In the genomic region with DNA sequence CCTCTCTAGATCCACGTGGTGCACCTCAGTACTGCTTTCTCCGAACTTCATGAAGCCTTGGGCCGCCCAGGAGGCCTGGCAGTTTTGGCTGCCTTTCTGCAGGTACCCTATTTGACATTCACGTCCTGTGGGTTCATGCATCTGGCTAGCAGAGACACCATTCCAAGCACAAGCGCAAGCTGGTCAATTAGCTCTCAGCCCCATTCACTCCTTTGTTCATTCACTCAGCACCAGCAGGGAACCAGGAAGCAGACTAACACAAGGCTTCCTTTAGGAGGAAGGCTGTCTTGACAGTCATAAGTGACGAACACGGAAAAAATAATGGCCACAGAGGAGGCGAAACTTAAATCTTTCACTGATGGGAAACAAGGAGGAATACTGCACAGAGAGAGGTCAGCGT, we compare ENCODE assay signal across 8 mouse cellular contexts. TPM values are rescaled to one million over a fixed set of nuclear protein-coding genes. Genes with fewer than 3 reads are reported as not detected.
DNase-seq lines count a peak whose midpoint lies in the region; ATAC-seq and TF ChIP-seq lines count a peak whose summit lies in the region.

No protein-coding gene starts in this region.

- peak overlapping the region; percentile 45 for H3K4me3 ChIP-seq in lung, embryonic 14.5 days (ENCODE audit: low read depth, low read length)
- H3K4me3 ChIP-seq in embryonic facial prominence, embryonic 12.5 days: peak overlapping the region; percentile 39
- H3K4me3 ChIP-seq in intestine, postnatal 0 days (ENCODE audit: low read depth, low read length): peak overlapping the region; percentile 43
- H3K4me3 ChIP-seq in neural tube, embryonic 14.5 days (ENCODE audit: low read depth, low read length): no peak overlapping the region

- no peaks in the 10 kb centered on the region for H3K36me3 ChIP-seq in lung, embryonic 14.5 days (ENCODE audit: insufficient read depth)
- H3K36me3 ChIP-seq in embryonic facial prominence, embryonic 12.5 days: no peaks in the 10 kb centered on the region
- no peaks in the 10 kb centered on the region; the same call in 1 of the 2 replicates for H3K36me3 ChIP-seq in intestine, postnatal 0 days (ENCODE audit: control insufficient read depth, insufficient read depth)
- H3K36me3 ChIP-seq in neural tube, embryonic 14.5 days (ENCODE audit: control insufficient read depth, insufficient read depth, low read length): no peaks in the 10 kb centered on the region

- H3K9me3 ChIP-seq in lung, embryonic 14.5 days (ENCODE audit: low read depth, low read length): no peaks in the 10 kb centered on the region
- H3K9me3 ChIP-seq in embryonic facial prominence, embryonic 12.5 days: no peaks in the 10 kb centered on the region
- H3K9me3 ChIP-seq in intestine, postnatal 0 days (ENCODE audit: control insufficient read depth): no peaks in the 10 kb centered on the region
- H3K9me3 ChIP-seq in neural tube, embryonic 14.5 days (ENCODE audit: control insufficient read depth, low read length): no peaks in the 10 kb centered on the region

- ATAC-seq in lung, embryonic 14.5 days (ENCODE audit: insufficient read depth): no peak
- ATAC-seq in embryonic facial prominence, embryonic 12.5 days (ENCODE audit: insufficient number of reproducible peaks, insufficient read depth, low FRiP score, low TSS enrichment): 0 out of 2 replicates have a peak, but pooled peaks have one; percentile 2
- ATAC-seq in intestine, postnatal 0 days: peak; percentile 22; the same call in 1 of the 2 replicates
- ATAC-seq in neural tube, embryonic 14.5 days (ENCODE audit: low read depth): no peak

- no peaks in the 10 kb centered on the region for H3K27me3 ChIP-seq in lung, embryonic 14.5 days (ENCODE audit: insufficient read depth, low read length)
- peaks cover 17% of the 10 kb centered on the region; the same call in 1 of the 2 replicates for H3K27me3 ChIP-seq in embryonic facial prominence, embryonic 12.5 days
- no peaks in the 10 kb centered on the region for H3K27me3 ChIP-seq in intestine, postnatal 0 days (replicated peaks; ENCODE audit: control insufficient read depth, insufficient read depth, low read length)
- no peaks in the 10 kb centered on the region; the same call in 1 of the 2 replicates for H3K27me3 ChIP-seq in neural tube, embryonic 14.5 days (ENCODE audit: control insufficient read depth, insufficient read depth, low read length)

- WGBS in lung, embryonic 14.5 days: 40% methylated on average over 9 of the region's 9 CpGs
- 32% methylated on average over 9 of the region's 9 CpGs for WGBS in embryonic facial prominence, embryonic 12.5 days
- 27% methylated on average over 9 of the region's 9 CpGs for WGBS in intestine, postnatal 0 days
- 20% methylated on average over 9 of the region's 9 CpGs for WGBS in neural tube, embryonic 14.5 days

- H3K9ac ChIP-seq in lung, embryonic 14.5 days: no peak overlapping the region
- H3K9ac ChIP-seq in embryonic facial prominence, embryonic 12.5 days: 0 out of 2 replicates have a peak overlapping the region, but pooled peaks have one; percentile 35
- no peak overlapping the region for H3K9ac ChIP-seq in intestine, postnatal 0 days (ENCODE audit: low read depth, low read length)
- no peak overlapping the region for H3K9ac ChIP-seq in neural tube, embryonic 14.5 days (replicated peaks; ENCODE audit: low read depth, low read length)

- peak overlapping the region; percentile 76 for H3K4me2 ChIP-seq in lung, embryonic 14.5 days
- peak overlapping the region; percentile 58 for H3K4me2 ChIP-seq in embryonic facial prominence, embryonic 12.5 days (replicated peaks)
- peak overlapping the region; percentile 70 for H3K4me2 ChIP-seq in intestine, postnatal 0 days (replicated peaks; ENCODE audit: low read depth)
- peak overlapping the region; percentile 50; the same call in 1 of the 2 replicates for H3K4me2 ChIP-seq in neural tube, embryonic 14.5 days (ENCODE audit: low read depth, low read length)

- DNase-seq in lung, embryonic 14.5 days: peak; percentile 24
- DNase-seq in lung, postnatal 14 days: no peak
- DNase-seq in ovary, postnatal 14 days (ENCODE audit: low spot score): no peak
- DNase-seq in cerebellum, postnatal 4 days (ENCODE audit: low spot score in 2 of 2): no peak
- no peak for DNase-seq in cerebellum, postnatal 10 days

- no peaks in the 10 kb centered on the region for H3K4me1 ChIP-seq in lung, embryonic 14.5 days (ENCODE audit: insufficient read depth)
- peaks cover 23% of the 10 kb centered on the region for H3K4me1 ChIP-seq in embryonic facial prominence, embryonic 12.5 days
- peaks cover 4% of the 10 kb centered on the region for H3K4me1 ChIP-seq in intestine, postnatal 0 days (replicated peaks; ENCODE audit: control insufficient read depth, insufficient read depth, low read length)
- peaks cover 6% of the 10 kb centered on the region; the same call in 1 of the 2 replicates for H3K4me1 ChIP-seq in neural tube, embryonic 14.5 days (ENCODE audit: control insufficient read depth, insufficient read depth, low read length)

- no peak overlapping the region for H3K27ac ChIP-seq in lung, embryonic 14.5 days (ENCODE audit: low read depth)
- no peak overlapping the region for H3K27ac ChIP-seq in embryonic facial prominence, embryonic 12.5 days
- H3K27ac ChIP-seq in intestine, postnatal 0 days (ENCODE audit: low read depth, low read length): peak overlapping the region; percentile 68
- H3K27ac ChIP-seq in neural tube, embryonic 14.5 days (ENCODE audit: low read depth, low read length): no peak overlapping the region

- TF ChIP-seq CTCF in lung, embryonic 14.5 days (IDR thresholded peaks at IDR 0.05; ENCODE audit: low read depth): no peak
- TF ChIP-seq CTCF in intestine, postnatal 0 days (IDR thresholded peaks at IDR 0.05; ENCODE audit: low read depth): no peak

RNA-seq across cellular contexts. Expression of a gene that starts 2.3 kb away (rescaled TPM):
- 3.7 and 4.5 TPM in 2 replicates for polyA plus RNA-seq in lung, embryonic 14.5 days (2014; fragmentation: Nextera tagmentation; extraction: Ambion mirVana)
- 1.3 and 1.6 TPM in 2 replicates for polyA plus RNA-seq in embryonic facial prominence, embryonic 12.5 days (2016; fragmentation: Nextera tagmentation; extraction: Ambion mirVana)
- polyA plus RNA-seq in intestine, postnatal 0 days (2015; fragmentation: Nextera tagmentation; extraction: Ambion mirVana): 4.8 and 5.4 TPM in 2 replicates
- polyA plus RNA-seq in neural tube, embryonic 14.5 days (2014; fragmentation: Nextera tagmentation; extraction: Ambion mirVana): not detected in 2 replicates

RNA-seq across cellular contexts. Expression of a gene that starts 9.6 kb away (rescaled TPM):
- 42.5 and 51.8 TPM in 2 replicates for polyA plus RNA-seq in lung, embryonic 14.5 days (2014; fragmentation: Nextera tagmentation; extraction: Ambion mirVana)
- polyA plus RNA-seq in embryonic facial prominence, embryonic 12.5 days (2016; fragmentation: Nextera tagmentation; extraction: Ambion mirVana): 43.6 and 44.1 TPM in 2 replicates
- polyA plus RNA-seq in intestine, postnatal 0 days (2015; fragmentation: Nextera tagmentation; extraction: Ambion mirVana): 10.3 and 12.3 TPM in 2 replicates
- 3.6 and 6.2 TPM in 2 replicates for polyA plus RNA-seq in neural tube, embryonic 14.5 days (2014; fragmentation: Nextera tagmentation; extraction: Ambion mirVana)

RNA-seq across cellular contexts. Expression of a gene that starts 14.5 kb away (rescaled TPM):
- polyA plus RNA-seq in lung, embryonic 14.5 days (2014; fragmentation: Nextera tagmentation; extraction: Ambion mirVana): 185 and 194 TPM in 2 replicates
- polyA plus RNA-seq in embryonic facial prominence, embryonic 12.5 days (2016; fragmentation: Nextera tagmentation; extraction: Ambion mirVana): 151 and 177 TPM in 2 replicates
- 928 and 1,046 TPM in 2 replicates for polyA plus RNA-seq in intestine, postnatal 0 days (2015; fragmentation: Nextera tagmentation; extraction: Ambion mirVana)
- 7.2 and 13.3 TPM in 2 replicates for polyA plus RNA-seq in neural tube, embryonic 14.5 days (2014; fragmentation: Nextera tagmentation; extraction: Ambion mirVana)

RNA-seq across cellular contexts. Expression of a gene that starts 16.4 kb away (rescaled TPM):
- polyA plus RNA-seq in lung, embryonic 14.5 days (2014; fragmentation: Nextera tagmentation; extraction: Ambion mirVana): 61.4 and 70.8 TPM in 2 replicates
- 57.4 and 62.3 TPM in 2 replicates for polyA plus RNA-seq in embryonic facial prominence, embryonic 12.5 days (2016; fragmentation: Nextera tagmentation; extraction: Ambion mirVana)
- 79.8 and 83.1 TPM in 2 replicates for polyA plus RNA-seq in intestine, postnatal 0 days (2015; fragmentation: Nextera tagmentation; extraction: Ambion mirVana)
- polyA plus RNA-seq in neural tube, embryonic 14.5 days (2014; fragmentation: Nextera tagmentation; extraction: Ambion mirVana): 81.4 and 87.2 TPM in 2 replicates

RNA-seq across cellular contexts. Expression of a gene that starts 25.6 kb away (rescaled TPM):
- polyA plus RNA-seq in lung, embryonic 14.5 days (2014; fragmentation: Nextera tagmentation; extraction: Ambion mirVana): not detected in 2 replicates
- not detected in 2 replicates for polyA plus RNA-seq in embryonic facial prominence, embryonic 12.5 days (2016; fragmentation: Nextera tagmentation; extraction: Ambion mirVana)
- not detected in 2 replicates for polyA plus RNA-seq in intestine, postnatal 0 days (2015; fragmentation: Nextera tagmentation; extraction: Ambion mirVana)
- not detected in 2 replicates for polyA plus RNA-seq in neural tube, embryonic 14.5 days (2014; fragmentation: Nextera tagmentation; extraction: Ambion mirVana)

Comparison
In these comparisons a context has a peak if more than half of its experiments do, and no peak if none do; other contexts are left out.
1. ATAC-seq: peak in embryonic facial prominence, embryonic 12.5 days (single experiment) and intestine, postnatal 0 days (single experiment); none in lung, embryonic 14.5 days (single experiment) and neural tube, embryonic 14.5 days (single experiment).
2. RNA of a gene that starts 14.5 kb away (polyA plus RNA-seq): 928 to 1,046 TPM in intestine, postnatal 0 days, 185 to 194 TPM in lung, embryonic 14.5 days and 151 to 177 TPM in embryonic facial prominence, embryonic 12.5 days; 7.2 to 13.3 TPM in neural tube, embryonic 14.5 days; every median in the first group is over 10 times any median in the second.
3. Peak in every context shown above with its lines, with median percentiles within 50 percentile points of each other: H3K4me2 ChIP-seq.